Mouse (Mus musculus): ENCODE measurements around the gene Fthl17c.
A peak's percentile ranks its signal among the peaks of the same experiment; 100 is the strongest.
"Not testable (repeated sequence)": the region's sequence is repeated elsewhere in the genome, so short reads cannot be mapped to it uniquely, and the experiment has no call there.

Fthl17c gene

GRCm38 (mm10) chrX:8976459-8976858 is at the start of gene Fthl17c:
Fthl17c (minus strand) TSS chrX:8976559.
- not testable (repeated sequence) for DNase-seq (ENCODE audit: low read depth, low spot score)

- DNase-seq (ENCODE audit: low read depth, low spot score), result no peak
Observed at GRCm38 (mm10) chrX:9019481-9019880, 43.1 kb upstream of the Fthl17c start.

GRCm38 (mm10) chrX:9016079-9016478 is 39.7 kb upstream of the Fthl17c start:
- no peak for DNase-seq (ENCODE audit: low read depth, low spot score)

- not testable (repeated sequence) for DNase-seq (ENCODE audit: low read depth, low spot score)
Observed at GRCm38 (mm10) chrX:8986655-8987054, 10.3 kb upstream of the Fthl17c start, which contains the start of gene Fthl17d. Fthl17d (minus strand) TSS chrX:8986755.

GRCm38 (mm10) chrX:8964618-8965017 is 11.7 kb downstream of the Fthl17c start:
- not testable (repeated sequence) for DNase-seq (ENCODE audit: low read depth, low spot score)

GRCm38 (mm10) chrX:8962875-8963274 is 13.5 kb downstream of the Fthl17c start, which contains the start of gene Fthl17b:
Fthl17b (minus strand) TSS chrX:8962975.
- not testable (repeated sequence) for DNase-seq (ENCODE audit: low read depth, low spot score)

- peak; percentile 54 for DNase-seq (ENCODE audit: low read depth, low spot score)
Observed at GRCm38 (mm10) chrX:8948130-8948805, 28.1 kb downstream of the Fthl17c start.

- DNase-seq (ENCODE audit: low read depth, low spot score), result no peak
Observed at GRCm38 (mm10) chrX:8944041-8944440, 32.3 kb downstream of the Fthl17c start.

GRCm38 (mm10) chrX:8927308-8927707 is 49.1 kb downstream of the Fthl17c start:
- no peak for DNase-seq (ENCODE audit: low read depth, low spot score)

All from retina, postnatal 7 days (tissue).